Mouse (Mus musculus): ENCODE data around the gene Trim31.

Trim31 gene

DNA sequence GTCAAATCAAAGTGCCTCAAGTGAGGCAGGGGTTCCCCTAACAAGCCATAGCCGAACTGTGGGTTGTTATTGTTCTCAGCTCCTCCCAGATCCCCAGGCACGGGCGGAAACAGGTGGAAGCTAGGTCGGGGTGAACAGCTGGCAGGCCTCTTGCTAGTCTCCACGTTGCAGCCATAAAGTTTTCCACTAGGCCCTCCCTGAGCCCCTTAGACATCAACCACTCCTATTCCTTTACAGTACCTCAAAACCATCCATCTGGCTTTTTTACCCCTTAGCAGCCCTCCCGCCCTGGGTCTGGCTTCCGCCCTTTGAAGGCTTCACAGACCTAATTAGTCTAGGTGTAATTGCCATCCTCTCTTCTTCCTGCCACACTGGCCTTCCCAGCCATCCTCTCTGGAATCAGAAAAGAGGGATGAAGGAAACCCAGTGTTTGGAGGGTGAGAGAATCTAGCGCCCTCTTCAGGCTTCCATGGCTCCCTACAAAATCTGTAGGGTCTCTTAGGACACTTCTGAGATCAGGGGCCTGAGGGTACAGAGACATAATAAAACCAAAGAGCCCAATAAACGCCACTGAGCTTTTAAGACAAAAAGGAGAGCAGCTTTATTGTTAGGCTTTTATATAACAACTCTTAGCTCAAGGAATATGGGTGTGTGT is 46.3 kb downstream of the Trim31 start:
- no peak for DNase-seq (ENCODE audit: low spot score in 2 of 2)

DNA sequence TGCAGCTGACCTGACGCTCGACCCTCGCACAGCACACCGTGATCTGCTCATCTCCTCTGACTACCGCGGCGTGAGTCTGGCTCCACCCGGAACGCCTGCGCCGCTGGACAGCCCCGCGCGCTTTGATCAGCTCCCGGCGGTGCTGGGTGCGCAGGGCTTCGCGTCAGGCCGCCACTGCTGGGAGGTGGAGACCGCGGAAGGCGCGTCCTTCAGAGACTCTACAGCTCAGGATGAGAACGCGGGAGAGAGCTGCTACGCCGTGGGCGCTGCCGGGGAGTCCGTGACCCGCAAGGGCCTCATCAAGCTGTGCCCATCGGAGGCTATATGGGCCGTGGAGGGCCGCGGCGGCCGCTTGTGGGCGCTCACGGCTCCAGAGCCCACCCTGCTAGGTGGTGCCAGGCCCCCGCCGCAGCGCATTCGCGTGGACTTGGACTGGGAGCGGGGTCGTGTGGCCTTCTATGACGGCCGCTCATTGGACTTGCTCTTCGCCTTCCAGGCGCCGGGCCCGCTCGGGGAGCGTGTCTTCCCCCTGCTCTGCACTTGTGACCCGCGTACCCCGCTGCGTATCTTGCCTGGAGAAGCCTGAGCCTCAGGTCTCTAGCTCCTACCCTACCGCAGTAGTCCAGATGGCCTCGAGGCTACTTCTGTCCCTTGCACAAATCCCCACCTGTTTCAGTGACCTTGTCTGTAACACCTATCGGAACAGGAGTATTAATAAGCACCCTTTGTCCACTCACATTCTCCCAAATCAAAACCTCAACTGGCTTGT is 49.3 kb downstream of the Trim31 start:
- DNase-seq (ENCODE audit: low spot score in 2 of 2), result peak; percentile 49 to 70

DNA sequence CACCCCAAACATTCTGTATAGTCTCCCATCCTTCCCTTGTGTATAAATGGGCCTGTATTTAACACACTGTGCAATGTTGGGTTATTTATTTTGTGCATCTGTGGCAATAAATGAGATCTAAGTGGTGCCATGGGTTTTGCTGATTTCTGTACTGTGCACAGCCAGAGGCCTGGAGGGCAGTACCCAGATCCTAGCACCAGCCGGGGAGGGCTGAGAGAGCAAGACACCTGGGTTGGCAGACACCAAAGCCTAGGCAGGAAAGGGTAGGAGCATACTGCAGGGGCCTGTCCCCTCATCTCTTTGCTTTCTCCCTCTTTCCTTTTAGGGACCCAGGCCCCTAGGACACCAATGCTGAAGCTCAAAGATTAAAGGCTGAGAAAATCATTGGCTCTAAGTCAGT is 50.4 kb downstream of the Trim31 start:
- DNase-seq (ENCODE audit: low spot score in 2 of 2), result no peak

DNA sequence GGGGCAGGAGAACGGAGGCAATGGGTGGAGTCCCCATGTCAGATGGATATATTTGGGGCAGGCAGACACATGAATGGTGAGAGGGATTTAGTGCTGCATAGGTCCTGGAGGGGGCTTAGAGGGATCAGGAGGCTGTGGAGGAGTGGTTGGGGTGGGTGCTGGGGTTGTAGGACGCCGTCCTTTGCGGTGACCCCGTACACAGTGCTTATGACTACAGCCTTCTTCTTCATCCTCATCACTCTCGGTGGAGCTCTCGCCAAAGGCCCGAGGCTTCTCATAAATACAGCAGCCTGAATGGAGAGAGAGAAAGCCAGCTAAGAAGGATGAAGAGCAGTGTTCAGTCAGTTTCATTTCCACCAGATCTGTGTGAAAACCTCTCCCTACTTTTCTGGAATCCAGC is 51.3 kb downstream of the Trim31 start:
- DNase-seq (ENCODE audit: low spot score in 2 of 2), result no peak

DNA sequence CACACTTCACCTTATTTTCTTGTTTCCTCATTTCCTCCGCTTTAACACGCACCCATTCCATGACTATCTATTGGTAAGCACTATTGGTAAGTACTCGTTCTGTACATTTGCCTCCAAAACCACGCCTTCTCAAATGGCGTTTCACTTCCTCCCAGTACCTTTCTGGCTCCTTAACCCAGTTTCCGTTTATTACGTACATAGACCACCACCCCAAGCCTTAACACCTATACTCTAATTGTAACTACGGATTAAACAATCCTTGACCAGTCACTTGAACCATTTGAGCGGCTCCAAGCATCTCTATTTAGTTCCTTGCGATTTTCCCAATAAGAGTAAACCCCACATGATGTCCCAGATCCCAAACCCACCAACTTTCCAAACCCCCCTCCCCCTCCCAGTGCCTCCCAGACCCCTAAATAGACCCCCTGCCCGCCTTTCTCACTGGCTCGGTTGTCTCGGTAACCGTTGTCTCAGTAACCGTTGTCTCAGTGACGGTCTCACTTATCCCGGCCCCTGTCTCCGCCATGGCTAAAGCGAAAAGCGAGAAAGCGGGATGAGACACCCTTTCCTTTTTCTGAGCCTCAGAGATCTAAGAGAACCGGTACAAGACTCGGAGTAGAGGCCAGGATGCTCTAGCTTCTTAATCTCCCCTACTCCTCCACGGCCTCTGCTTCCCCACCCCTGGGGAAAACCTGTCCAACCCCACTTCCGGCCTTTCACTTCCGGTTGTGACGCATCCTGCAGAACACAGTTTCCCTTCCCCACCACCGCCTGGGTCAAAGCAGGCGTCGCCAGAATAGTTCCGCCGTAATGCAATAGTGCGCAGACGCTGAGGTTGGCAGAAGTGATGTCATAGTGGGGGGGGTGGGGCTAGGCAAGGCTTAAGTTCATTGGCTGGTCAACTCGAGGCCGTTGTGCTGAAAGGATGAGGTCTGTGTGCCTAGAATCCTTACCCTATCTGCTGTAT is 53.3 kb downstream of the Trim31 start, which contains the start of gene Ppp1r11:
Gene Ppp1r11 (minus strand): TSS at position 761 of the 967 bp plus-strand sequence.
- DNase-seq (ENCODE audit: low spot score in 2 of 2), result peak; percentile 85 to 93

DNA sequence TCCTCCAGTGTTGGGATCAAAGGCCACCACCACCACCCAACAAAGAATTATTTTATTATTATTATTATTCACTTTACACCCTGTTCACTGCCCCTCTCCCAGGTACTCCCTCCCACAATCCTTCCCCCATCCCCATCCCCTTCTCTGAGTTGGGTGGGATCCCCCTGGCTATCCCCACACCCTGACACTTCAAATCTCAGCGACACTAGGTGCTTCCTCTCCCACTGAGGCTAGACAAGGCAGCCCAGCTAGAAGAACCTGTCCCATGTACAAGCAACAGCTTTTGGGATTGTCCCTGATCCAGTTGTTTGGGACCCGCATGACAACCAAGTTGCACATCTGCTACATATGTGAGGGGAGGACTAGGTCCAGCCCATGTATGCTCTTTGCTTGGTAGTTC is 54.7 kb downstream of the Trim31 start:
- no peak for DNase-seq (ENCODE audit: low spot score in 2 of 2)

DNA sequence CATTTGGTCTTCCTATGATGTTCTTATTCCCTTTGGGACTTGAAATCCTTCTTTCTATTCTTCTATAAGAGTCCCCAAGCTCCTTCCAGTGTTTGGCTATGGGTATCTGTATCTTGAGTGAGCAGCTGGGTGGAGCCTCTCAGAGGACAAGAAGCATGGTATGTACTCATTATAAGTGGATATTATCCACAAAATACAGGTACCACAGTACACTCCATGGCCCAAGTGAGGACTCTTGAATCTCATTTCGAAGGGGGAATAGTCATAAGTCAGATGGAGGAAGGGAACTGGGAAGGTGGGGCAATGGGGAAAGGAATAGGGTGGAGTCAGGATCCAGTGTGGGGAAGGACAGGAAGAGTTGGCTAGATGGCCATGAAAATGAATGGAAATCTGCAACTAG is 55.1 kb downstream of the Trim31 start:
- no peak for DNase-seq (ENCODE audit: low spot score in 2 of 2)

DNA sequence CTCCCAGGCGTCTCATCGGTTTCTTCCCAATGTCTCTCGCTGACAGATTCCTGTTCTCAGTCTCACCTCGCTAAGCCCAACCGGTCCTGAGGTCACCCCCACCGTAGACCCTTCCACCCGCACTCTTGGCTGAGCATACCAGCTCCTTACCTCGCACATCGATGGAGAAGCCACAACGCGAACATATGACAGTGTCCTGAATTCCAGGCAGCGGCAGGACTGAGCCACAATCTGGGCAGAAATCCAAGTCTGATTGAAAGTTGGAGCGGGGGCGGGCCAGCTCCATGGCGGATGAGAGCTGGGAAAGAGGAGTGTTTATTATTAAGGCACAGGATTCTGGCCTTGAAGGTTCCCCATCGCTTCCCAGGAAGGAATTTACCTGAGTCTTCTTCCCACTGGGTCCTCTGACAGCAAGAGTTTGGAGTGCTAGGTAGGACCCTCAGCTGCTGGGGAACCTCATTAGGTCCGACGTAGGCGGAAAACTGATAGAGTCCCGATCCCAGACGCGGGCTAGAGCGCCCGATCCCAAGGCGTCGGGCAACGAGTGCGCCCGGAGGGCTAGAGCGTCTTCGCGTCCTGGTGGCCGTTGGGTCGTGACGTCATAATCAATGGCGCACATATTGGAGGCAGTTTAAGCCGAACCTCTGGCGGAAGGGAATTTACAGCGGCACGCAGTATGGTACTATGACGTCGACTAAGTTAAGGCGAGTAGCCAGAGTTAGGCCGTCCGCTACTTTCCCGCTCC is 60.3 kb downstream of the Trim31 start, which contains the start of the genes Znrd1 and Znrd1as:
Gene Znrd1 (minus strand): TSS at position 561 of the 745 bp plus-strand sequence.
Gene Znrd1as (plus strand): TSS at position 594 of the 745 bp plus-strand sequence.
- DNase-seq (ENCODE audit: low spot score in 2 of 2), result peak; percentile 82 to 89

DNA sequence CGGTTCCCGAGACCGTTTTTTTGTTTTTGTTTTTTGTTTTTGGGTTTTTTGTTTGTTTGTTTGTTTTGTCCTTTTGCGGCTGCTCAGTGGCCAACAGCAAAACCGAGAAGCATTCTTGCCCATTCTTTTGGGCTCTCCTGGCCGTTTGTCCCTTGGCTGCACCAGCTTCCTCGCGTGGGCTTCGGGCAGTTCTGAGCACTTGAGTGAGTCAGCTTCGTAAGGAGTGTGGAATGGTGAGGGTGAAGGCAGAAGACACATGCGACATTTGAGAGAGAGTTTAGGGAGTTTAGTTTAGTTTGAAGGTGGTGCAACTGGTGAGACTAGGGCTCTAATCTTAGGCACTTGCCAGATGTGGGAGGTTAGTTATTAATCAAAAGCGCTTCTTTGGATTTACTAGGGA is 61.0 kb downstream of the Trim31 start:
- DNase-seq (ENCODE audit: low spot score in 2 of 2), result no peak

All from cerebellum, postnatal 4 days (tissue).